ENCODE assay signal across 28 mouse cellular contexts in the genomic region with DNA sequence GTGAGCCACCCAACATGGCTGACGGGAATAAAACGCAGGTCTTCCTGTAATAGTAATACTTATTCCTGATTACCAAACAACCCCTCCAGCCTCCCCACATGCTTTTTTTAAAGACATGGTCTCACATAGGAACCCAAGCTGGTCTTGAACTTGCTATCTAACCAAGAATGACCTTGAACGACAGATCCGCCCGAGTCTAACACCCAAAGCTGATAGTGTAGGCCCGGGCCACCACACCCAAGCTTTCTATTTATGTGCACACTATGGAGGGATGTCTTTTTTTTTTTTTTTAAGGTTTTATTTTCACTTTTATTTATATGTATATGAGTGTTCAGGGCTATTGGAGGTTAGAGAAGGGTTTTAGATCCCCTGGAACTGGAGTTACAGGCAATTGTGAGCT.
"Had no signal": no experiment of that assay in that cellular context is flagged by ENCODE, and none has a peak within 500 bp of the region (broad histone marks: within the 10 kb centered on the region; RNA-seq: fewer than 3 reads in every experiment).

No protein-coding gene starts in this region.

- DNase-seq: gastrocnemius, adult 2 months; gastrocnemius, postnatal 14 days; gastrocnemius, postnatal 36 days; heart, adult 11 months; heart, adult 2 months; heart, postnatal 14 days; heart, postnatal 36 days; kidney, adult 11 months; kidney, adult 2 months; kidney, adult 9 months; kidney, postnatal 14 days; kidney, postnatal 36 days; layer of hippocampus, adult 9-11 months; layer of hippocampus, postnatal 36 days; left cerebral cortex, postnatal 4 days had no signal

- H3K4me3 ChIP-seq: gastrocnemius, adult 2 months; heart, adult 2 months; heart, embryonic 13.5 days; heart, embryonic 15.5 days; hindbrain, embryonic 13.5 days; hindbrain, embryonic 15.5 days; kidney, embryonic 15.5 days; limb, embryonic 13.5 days; limb, embryonic 15.5 days; liver, embryonic 12.5 days had no signal

- H3K4me2 ChIP-seq: heart, embryonic 11.5 days; heart, embryonic 13.5 days; heart, embryonic 15.5 days; hindbrain, embryonic 13.5 days; hindbrain, embryonic 15.5 days; kidney, embryonic 15.5 days; limb, embryonic 13.5 days; limb, embryonic 15.5 days; liver, embryonic 12.5 days had no signal

- ATAC-seq: hindbrain, postnatal 0 days; intestine, embryonic 16.5 days; liver, embryonic 12.5 days had no signal

- H3K9me3 ChIP-seq: heart, embryonic 13.5 days; heart, embryonic 15.5 days; hindbrain, embryonic 13.5 days; hindbrain, embryonic 15.5 days; kidney, embryonic 15.5 days; limb, embryonic 13.5 days; limb, embryonic 15.5 days; liver, embryonic 12.5 days had no signal

- H3K27ac ChIP-seq: gastrocnemius, adult 2 months; heart, adult 2 months; heart, embryonic 13.5 days; heart, embryonic 15.5 days; hindbrain, embryonic 13.5 days; hindbrain, embryonic 15.5 days; hindbrain, postnatal 0 days; kidney, embryonic 15.5 days; kidney, postnatal 0 days; limb, embryonic 13.5 days; limb, embryonic 15.5 days; liver, embryonic 12.5 days; liver, embryonic 14.5 days had no signal

- H3K4me1 ChIP-seq: heart, embryonic 13.5 days; heart, embryonic 15.5 days; hindbrain, embryonic 13.5 days; hindbrain, embryonic 15.5 days; kidney, embryonic 15.5 days; limb, embryonic 13.5 days; limb, embryonic 15.5 days; liver, embryonic 12.5 days had no signal

- H3K27me3 ChIP-seq: heart, embryonic 13.5 days; heart, embryonic 15.5 days; hindbrain, embryonic 13.5 days; hindbrain, embryonic 15.5 days; kidney, embryonic 15.5 days; limb, embryonic 13.5 days; limb, embryonic 15.5 days; liver, embryonic 12.5 days had no signal

- H3K9ac ChIP-seq: heart, embryonic 13.5 days; heart, embryonic 15.5 days; hindbrain, embryonic 13.5 days; hindbrain, embryonic 15.5 days; kidney, embryonic 15.5 days; limb, embryonic 13.5 days; limb, embryonic 15.5 days; liver, embryonic 12.5 days; liver, embryonic 14.5 days had no signal
